Mouse (Mus musculus): ENCODE data around the gene Phyhd1. TPM values are rescaled to one million over a fixed set of nuclear protein-coding genes. Genes with fewer than 3 reads are reported as not detected.

Gene Phyhd1
- total RNA-seq, 2 experiments from 2014 or later: 1.3 to 3.3 TPM

- no peak for ATAC-seq (ENCODE audit: poor library complexity, severe bottlenecking)
These were observed 15.6 kb downstream of the Phyhd1 start for GRCm38 (mm10) chr2:30281651-30282050.

- ATAC-seq (ENCODE audit: poor library complexity, severe bottlenecking): no peak
These were observed 17.2 kb downstream of the Phyhd1 start for GRCm38 (mm10) chr2:30283193-30283592.

GRCm38 (mm10) chr2:30285004-30285403 lies 19.0 kb downstream of the Phyhd1 start:
- no peak for ATAC-seq (ENCODE audit: poor library complexity, severe bottlenecking)

- ATAC-seq (ENCODE audit: poor library complexity, severe bottlenecking): peak; percentile 34
These were observed 19.6 kb downstream of the Phyhd1 start for GRCm38 (mm10) chr2:30285416-30286181.

- peak; percentile 96 for ATAC-seq (ENCODE audit: poor library complexity, severe bottlenecking)
These were observed 20.4 kb downstream of the Phyhd1 start, which contains the start of the genes Dolk and Nup188 for GRCm38 (mm10) chr2:30286192-30287026. Gene Dolk (minus strand): TSS chr2:30286334. Gene Nup188 (plus strand): TSS chr2:30286397.

- no peak for ATAC-seq (ENCODE audit: poor library complexity, severe bottlenecking)
These were observed 21.0 kb downstream of the Phyhd1 start for GRCm38 (mm10) chr2:30287027-30287373.

- ATAC-seq (ENCODE audit: poor library complexity, severe bottlenecking): no peak
These were observed 33.5 kb downstream of the Phyhd1 start for GRCm38 (mm10) chr2:30299525-30299924.

- ATAC-seq (ENCODE audit: poor library complexity, severe bottlenecking): no peak
These were observed 34.0 kb downstream of the Phyhd1 start for GRCm38 (mm10) chr2:30299966-30300365.

- no peak for ATAC-seq (ENCODE audit: poor library complexity, severe bottlenecking)
These were observed 40.1 kb downstream of the Phyhd1 start for GRCm38 (mm10) chr2:30306087-30306486.

GRCm38 (mm10) chr2:30309351-30309750 lies 43.3 kb downstream of the Phyhd1 start:
- no peak for ATAC-seq (ENCODE audit: poor library complexity, severe bottlenecking)

- no peak for ATAC-seq (ENCODE audit: poor library complexity, severe bottlenecking)
These were observed 45.5 kb downstream of the Phyhd1 start for GRCm38 (mm10) chr2:30311481-30311880.

GRCm38 (mm10) chr2:30316136-30316535 lies 50.1 kb downstream of the Phyhd1 start:
- no peak for ATAC-seq (ENCODE audit: poor library complexity, severe bottlenecking)

GRCm38 (mm10) chr2:30316955-30317354 lies 51.0 kb downstream of the Phyhd1 start:
- ATAC-seq (ENCODE audit: poor library complexity, severe bottlenecking): no peak

- ATAC-seq (ENCODE audit: poor library complexity, severe bottlenecking): no peak
These were observed 53.3 kb downstream of the Phyhd1 start for GRCm38 (mm10) chr2:30319260-30319659.

GRCm38 (mm10) chr2:30323111-30323510 lies 57.1 kb downstream of the Phyhd1 start:
- no peak for ATAC-seq (ENCODE audit: poor library complexity, severe bottlenecking)

- no peak for ATAC-seq (ENCODE audit: poor library complexity, severe bottlenecking)
These were observed 59.3 kb downstream of the Phyhd1 start for GRCm38 (mm10) chr2:30325296-30325695.

- no peak for ATAC-seq (ENCODE audit: poor library complexity, severe bottlenecking)
These were observed 61.3 kb downstream of the Phyhd1 start for GRCm38 (mm10) chr2:30327276-30327675.

GRCm38 (mm10) chr2:30328791-30329190 lies 62.8 kb downstream of the Phyhd1 start:
- ATAC-seq (ENCODE audit: poor library complexity, severe bottlenecking): no peak

Data from megakaryocyte, adult 5-6 weeks (primary cell).